Mouse (Mus musculus): ENCODE measurements around the gene Gm17662.

Gm17662 gene

GRCm38 (mm10) chr4:104857029-104857428 is at the start of gene Gm17662:
TSS of gene Gm17662 (plus strand) at chr4:104857329.
- in situ Hi-C loops (cut with MboI): no loop called here

GRCm38 (mm10) chr4:104810710-104811286 is 46.3 kb upstream of the Gm17662 start:
- in situ Hi-C loops (cut with MboI): no loop called here

GRCm38 (mm10) chr4:104813617-104814016 is 43.5 kb upstream of the Gm17662 start:
- in situ Hi-C loops (cut with MboI): no loop called here

- in situ Hi-C loops (cut with MboI): no loop called here
These were observed 40.5 kb upstream of the Gm17662 start for GRCm38 (mm10) chr4:104816519-104817232.

GRCm38 (mm10) chr4:104817509-104817908 is 39.6 kb upstream of the Gm17662 start:
- in situ Hi-C loops (cut with MboI): no loop called here

- in situ Hi-C loops (cut with MboI): no loop called here
These were observed 38.1 kb upstream of the Gm17662 start for GRCm38 (mm10) chr4:104818986-104819385.

GRCm38 (mm10) chr4:104819891-104820290 is 37.2 kb upstream of the Gm17662 start:
- in situ Hi-C loops (cut with MboI): no loop called here

GRCm38 (mm10) chr4:104823597-104824101 is 33.5 kb upstream of the Gm17662 start:
- in situ Hi-C loops (cut with MboI): no loop called here

GRCm38 (mm10) chr4:104824381-104825077 is 32.6 kb upstream of the Gm17662 start:
- in situ Hi-C loops (cut with MboI): no loop called here

- in situ Hi-C loops (cut with MboI): no loop called here
These were observed 28.2 kb upstream of the Gm17662 start for GRCm38 (mm10) chr4:104828939-104829338.

GRCm38 (mm10) chr4:104835096-104835495 is 22.0 kb upstream of the Gm17662 start:
- in situ Hi-C loops (cut with MboI): no loop called here

GRCm38 (mm10) chr4:104838342-104838741 is 18.8 kb upstream of the Gm17662 start:
- in situ Hi-C loops (cut with MboI): no loop called here

GRCm38 (mm10) chr4:104842204-104842603 is 14.9 kb upstream of the Gm17662 start:
- in situ Hi-C loops (cut with MboI): no loop called here

- in situ Hi-C loops (cut with MboI): no loop called here
These were observed 13.6 kb upstream of the Gm17662 start for GRCm38 (mm10) chr4:104843546-104843945.

GRCm38 (mm10) chr4:104855216-104855615 is 1.9 kb upstream of the Gm17662 start:
- in situ Hi-C loops (cut with MboI): no loop called here

- in situ Hi-C loops (cut with MboI): no loop called here
These were observed 694 bp downstream of the Gm17662 start for GRCm38 (mm10) chr4:104857823-104858222.

GRCm38 (mm10) chr4:104861241-104861640 is 4.1 kb downstream of the Gm17662 start:
- in situ Hi-C loops (cut with MboI): no loop called here

- in situ Hi-C loops (cut with MboI): no loop called here
These were observed 7.3 kb downstream of the Gm17662 start for GRCm38 (mm10) chr4:104864397-104864796.

GRCm38 (mm10) chr4:104869581-104869980 is 12.5 kb downstream of the Gm17662 start:
- in situ Hi-C loops (cut with MboI): no loop called here

- in situ Hi-C loops (cut with MboI): no loop called here
These were observed 13.1 kb downstream of the Gm17662 start for GRCm38 (mm10) chr4:104870196-104870595.

- in situ Hi-C loops (cut with MboI): no loop called here
These were observed 18.7 kb downstream of the Gm17662 start for GRCm38 (mm10) chr4:104875832-104876231.

GRCm38 (mm10) chr4:104876323-104876722 is 19.2 kb downstream of the Gm17662 start, which contains the start of gene C8a:
TSS of gene C8a (minus strand) at chr4:104876398.
- in situ Hi-C loops (cut with MboI): no loop called here

- in situ Hi-C loops (cut with MboI): no loop called here
These were observed 30.4 kb downstream of the Gm17662 start for GRCm38 (mm10) chr4:104887486-104887885.

Measured in mature B cell (primary cell).